Mouse (Mus musculus): ENCODE measurements around the gene Ntrk3. TPM values are rescaled to one million over a fixed set of nuclear protein-coding genes. Genes with fewer than 3 reads are reported as not detected.

The Ntrk3 gene
- polyA plus RNA-seq, 1 experiment from 2014 or later: 25.3 TPM

- Histone ChIP-seq H3K9ac (no peak overlapping the region), H3K4me2 (no peak overlapping the region), H3K27ac (no peak overlapping the region), H3K9me3 (no peaks in the 10 kb centered on the region), H3K27me3 (replicated peaks) (no peaks in the 10 kb centered on the region), H3K4me3 (no peak overlapping the region), H3K36me3 (replicated peaks) (0 out of 2 replicates have a peak, but pooled peaks cover 4% of the 10 kb centered on the region), H3K4me1 (peaks cover 3% of the 10 kb centered on the region; the same call in 1 of the 2 replicates)
- 92% methylated on average over 9 of the region's 9 CpGs for WGBS
- no peak for ATAC-seq (replicated peaks)
Observed at GRCm38 (mm10) chr7:78520243-78520927, 217.4 kb downstream of the Ntrk3 start.

- Histone ChIP-seq H3K27ac (no peak overlapping the region), H3K4me3 (no peak overlapping the region), H3K4me2 (no peak overlapping the region), H3K9ac (no peak overlapping the region), H3K27me3 (replicated peaks) (no peaks in the 10 kb centered on the region), H3K36me3 (replicated peaks) (peaks cover 4% of the 10 kb centered on the region; the same call in 1 of the 2 replicates), H3K4me1 (peaks cover 3% of the 10 kb centered on the region; the same call in 1 of the 2 replicates), H3K9me3 (no peaks in the 10 kb centered on the region)
- no peak for ATAC-seq (replicated peaks)
- WGBS: 85% methylated on average over 3 of the region's 3 CpGs
Observed at GRCm38 (mm10) chr7:78519689-78520088, 218.1 kb downstream of the Ntrk3 start.

GRCm38 (mm10) chr7:78518760-78519363 lies 218.9 kb downstream of the Ntrk3 start:
- ATAC-seq (replicated peaks): no peak

GRCm38 (mm10) chr7:78515042-78515609 lies 222.7 kb downstream of the Ntrk3 start:
- peaks cover 4% of the 10 kb centered on the region; the same call in 1 of the 2 replicates for H3K36me3 ChIP-seq (replicated peaks)
- no peak overlapping the region for H3K9ac ChIP-seq
- H3K27me3 ChIP-seq (replicated peaks): no peaks in the 10 kb centered on the region
- ATAC-seq (replicated peaks): no peak
- H3K4me1 ChIP-seq: peaks cover 3% of the 10 kb centered on the region; the same call in 1 of the 2 replicates
- H3K9me3 ChIP-seq: no peaks in the 10 kb centered on the region
- H3K27ac ChIP-seq: no peak overlapping the region
- 84% methylated on average over 7 of the region's 7 CpGs for WGBS
- no peak overlapping the region for H3K4me2 ChIP-seq
- no peak overlapping the region for H3K4me3 ChIP-seq

More at GRCm38 (mm10) chr7:78518760-78519363, 218.9 kb downstream of the Ntrk3 start:
- Histone ChIP-seq H3K36me3 (replicated peaks) (peaks cover 4% of the 10 kb centered on the region; the same call in 1 of the 2 replicates), H3K4me3 (no peak overlapping the region), H3K4me2 (no peak overlapping the region), H3K27ac (no peak overlapping the region), H3K9ac (no peak overlapping the region), H3K9me3 (no peaks in the 10 kb centered on the region), H3K27me3 (replicated peaks) (no peaks in the 10 kb centered on the region), H3K4me1 (peaks cover 3% of the 10 kb centered on the region; the same call in 1 of the 2 replicates)
- WGBS: 84% methylated on average over 5 of the region's 5 CpGs

- no peaks in the 10 kb centered on the region for H3K36me3 ChIP-seq (replicated peaks)
- H3K27me3 ChIP-seq (replicated peaks): no peaks in the 10 kb centered on the region
- no peak for ATAC-seq (replicated peaks)
- no peak overlapping the region for H3K27ac ChIP-seq
- no peak overlapping the region for H3K9ac ChIP-seq
- H3K4me3 ChIP-seq: no peak overlapping the region
- no peaks in the 10 kb centered on the region for H3K9me3 ChIP-seq
- 83% methylated on average over 2 of the region's 2 CpGs for WGBS
- no peaks in the 10 kb centered on the region for H3K4me1 ChIP-seq
- H3K4me2 ChIP-seq: no peak overlapping the region
Observed at GRCm38 (mm10) chr7:78507032-78507611, 230.7 kb downstream of the Ntrk3 start.

GRCm38 (mm10) chr7:78500863-78501262 lies 236.9 kb downstream of the Ntrk3 start:
- Histone ChIP-seq H3K9me3 (no peaks in the 10 kb centered on the region), H3K4me2 (no peak overlapping the region), H3K4me1 (no peaks in the 10 kb centered on the region), H3K4me3 (no peak overlapping the region), H3K27me3 (replicated peaks) (no peaks in the 10 kb centered on the region), H3K36me3 (replicated peaks) (no peaks in the 10 kb centered on the region), H3K9ac (no peak overlapping the region), H3K27ac (no peak overlapping the region)
- 79% methylated on average over 5 of the region's 5 CpGs for WGBS
- ATAC-seq (replicated peaks): no peak; the same call in 1 of the 2 replicates

- 62% methylated on average over 1 of the region's 1 CpGs for WGBS
- H3K4me3 ChIP-seq: no peak overlapping the region
- no peaks in the 10 kb centered on the region for H3K36me3 ChIP-seq (replicated peaks)
- no peaks in the 10 kb centered on the region for H3K4me1 ChIP-seq
- H3K4me2 ChIP-seq: no peak overlapping the region
- H3K27me3 ChIP-seq (replicated peaks): no peaks in the 10 kb centered on the region
- H3K27ac ChIP-seq: no peak overlapping the region
- no peaks in the 10 kb centered on the region for H3K9me3 ChIP-seq
- no peak for ATAC-seq (replicated peaks)
- H3K9ac ChIP-seq: no peak overlapping the region
Observed at GRCm38 (mm10) chr7:78499970-78500369, 237.8 kb downstream of the Ntrk3 start.

- 85% methylated on average over 4 of the region's 4 CpGs for WGBS
- H3K36me3 ChIP-seq (replicated peaks): no peaks in the 10 kb centered on the region
- no peak overlapping the region for H3K4me2 ChIP-seq
- no peak overlapping the region for H3K9ac ChIP-seq
- H3K27ac ChIP-seq: no peak overlapping the region
- H3K4me3 ChIP-seq: no peak overlapping the region
- no peak for ATAC-seq (replicated peaks)
- H3K9me3 ChIP-seq: no peaks in the 10 kb centered on the region
- no peaks in the 10 kb centered on the region for H3K27me3 ChIP-seq (replicated peaks)
- H3K4me1 ChIP-seq: no peaks in the 10 kb centered on the region
Observed at GRCm38 (mm10) chr7:78498356-78498755, 239.5 kb downstream of the Ntrk3 start.

GRCm38 (mm10) chr7:78497819-78498218 lies 240.0 kb downstream of the Ntrk3 start:
- no peak for ATAC-seq (replicated peaks)
- H3K27ac ChIP-seq: no peak overlapping the region
- no peaks in the 10 kb centered on the region for H3K4me1 ChIP-seq
- H3K9me3 ChIP-seq: no peaks in the 10 kb centered on the region
- H3K4me2 ChIP-seq: no peak overlapping the region
- H3K4me3 ChIP-seq: no peak overlapping the region
- H3K9ac ChIP-seq: no peak overlapping the region
- no peaks in the 10 kb centered on the region for H3K27me3 ChIP-seq (replicated peaks)
- WGBS: 56% methylated on average over 7 of the region's 7 CpGs
- no peaks in the 10 kb centered on the region for H3K36me3 ChIP-seq (replicated peaks)

GRCm38 (mm10) chr7:78493591-78493990 lies 244.2 kb downstream of the Ntrk3 start:
- no peak overlapping the region for H3K4me3 ChIP-seq
- ATAC-seq (replicated peaks): no peak
- no peak overlapping the region for H3K4me2 ChIP-seq
- H3K27ac ChIP-seq: no peak overlapping the region
- H3K9me3 ChIP-seq: no peaks in the 10 kb centered on the region
- no peaks in the 10 kb centered on the region for H3K36me3 ChIP-seq (replicated peaks)
- H3K27me3 ChIP-seq (replicated peaks): no peaks in the 10 kb centered on the region
- 81% methylated on average over 7 of the region's 7 CpGs for WGBS
- no peak overlapping the region for H3K9ac ChIP-seq
- H3K4me1 ChIP-seq: no peaks in the 10 kb centered on the region

- whole genome bisulfite sequencing: 65% methylated on average over 7 of the region's 7 CpGs
- Histone ChIP-seq H3K27me3 (replicated peaks) (no peaks in the 10 kb centered on the region), H3K27ac (no peak overlapping the region), H3K4me1 (no peaks in the 10 kb centered on the region), H3K9me3 (no peaks in the 10 kb centered on the region), H3K36me3 (replicated peaks) (no peaks in the 10 kb centered on the region), H3K4me2 (no peak overlapping the region), H3K4me3 (no peak overlapping the region), H3K9ac (no peak overlapping the region)
- ATAC-seq (replicated peaks): no peak
Observed at GRCm38 (mm10) chr7:78491176-78491575, 246.6 kb downstream of the Ntrk3 start.

GRCm38 (mm10) chr7:78484290-78484689 lies 253.5 kb downstream of the Ntrk3 start:
- Histone ChIP-seq H3K36me3 (replicated peaks) (no peaks in the 10 kb centered on the region), H3K4me1 (peaks cover 6% of the 10 kb centered on the region), H3K9me3 (no peaks in the 10 kb centered on the region), H3K27ac (peak overlapping the region; percentile 20; the same call in 1 of the 2 replicates), H3K9ac (no peak overlapping the region), H3K27me3 (replicated peaks) (no peaks in the 10 kb centered on the region), H3K4me2 (no peak overlapping the region), H3K4me3 (no peak overlapping the region)
- no peak for ATAC-seq (replicated peaks)
- WGBS: 88% methylated on average over 2 of the region's 2 CpGs

Measured in midbrain, embryonic 15.5 days (tissue).